Mouse (Mus musculus) stomach, embryonic 14.5 days (tissue): Measurements from ENCODE around the gene Tcap. TPM values are rescaled to one million over a fixed set of nuclear protein-coding genes. Genes with fewer than 3 reads are reported as not detected.

ENCODE experiments used
- ATAC-seq: fragments of 200-750 bp; cut with Nextera tagmentation; 2 replicates; pipeline ENCODE4 v1.8.0; 2017; ENCODE audit warnings: low read depth, moderate TSS enrichment; ENCODE audit not compliant: insufficient number of reproducible peaks, insufficient read depth, low FRiP score
- H3K27ac ChIP-seq: fragments of 300-500 bp; sonication (generic); 2 replicates; pipeline ENCODE4 v1.5.1; 2014; ENCODE audit warnings: mild to moderate bottlenecking, low read length, moderate library complexity, mixed read lengths
- H3K27me3 ChIP-seq: fragments of 300-500 bp; sonication (generic); 2 replicates; pipeline ENCODE4 v1.6.1; 2014; ENCODE audit warnings: low read length, control low read depth, mixed read lengths; ENCODE audit not compliant: control insufficient read depth, insufficient read depth
- H3K36me3 ChIP-seq: fragments of 300-500 bp; sonication (generic); 2 replicates; pipeline ENCODE4 v1.6.1; 2014; ENCODE audit warnings: mild to moderate bottlenecking, control low read depth, low read length, moderate library complexity, mixed read lengths; ENCODE audit not compliant: control insufficient read depth, insufficient read depth
- H3K4me1 ChIP-seq: fragments of 300-500 bp; sonication (generic); 2 replicates; pipeline ENCODE4 v1.6.1; 2014; ENCODE audit warnings: low read length, control low read depth, mixed read lengths; ENCODE audit not compliant: control insufficient read depth, insufficient read depth
- H3K4me2 ChIP-seq: fragments of 300-500 bp; sonication (generic); replicated peaks from 2 replicates; pipeline ENCODE4 v1.6.1; 2014; ENCODE audit warnings: low read depth, low read length, control low read depth
- H3K4me3 ChIP-seq: fragments of 300-500 bp; sonication (generic); 2 replicates; pipeline ENCODE4 v1.5.1; 2014; ENCODE audit warnings: low read depth, low read length, control low read depth
- H3K9ac ChIP-seq: fragments of 300-500 bp; sonication (generic); replicated peaks from 2 replicates; pipeline ENCODE4 v1.6.1; 2014; ENCODE audit warnings: low read depth, mild to moderate bottlenecking, control low read depth, low read length, moderate library complexity, mixed read lengths
- H3K9me3 ChIP-seq: fragments of 300-500 bp; sonication (generic); 2 replicates; pipeline ENCODE4 v1.6.1; 2016; ENCODE audit warnings: low read depth, low read length, control low read depth; ENCODE audit not compliant: control insufficient read depth
- WGBS: fragments of 180-500 bp; shearing (Covaris S2); extraction: QIAGEN DNeasy Blood & Tissue Kit; methylation state at CpG from one replicate; pipeline ENCODE4 v1.1.7; 2014; 5-methylcytosine and 5-hydroxymethylcytosine counted together
- polyA plus RNA-seq: library from polyadenylated mRNA; unstranded; fragments of >200 nt; fragmentation: Nextera tagmentation; extraction: Ambion mirVana; gene quantifications from 2 replicates; pipeline ENCODE4 v1.2.1, GENCODE M21; 2014

The Tcap gene
- polyA plus RNA-seq, 1 experiment from 2014 or later: 0.27 TPM

DNA sequence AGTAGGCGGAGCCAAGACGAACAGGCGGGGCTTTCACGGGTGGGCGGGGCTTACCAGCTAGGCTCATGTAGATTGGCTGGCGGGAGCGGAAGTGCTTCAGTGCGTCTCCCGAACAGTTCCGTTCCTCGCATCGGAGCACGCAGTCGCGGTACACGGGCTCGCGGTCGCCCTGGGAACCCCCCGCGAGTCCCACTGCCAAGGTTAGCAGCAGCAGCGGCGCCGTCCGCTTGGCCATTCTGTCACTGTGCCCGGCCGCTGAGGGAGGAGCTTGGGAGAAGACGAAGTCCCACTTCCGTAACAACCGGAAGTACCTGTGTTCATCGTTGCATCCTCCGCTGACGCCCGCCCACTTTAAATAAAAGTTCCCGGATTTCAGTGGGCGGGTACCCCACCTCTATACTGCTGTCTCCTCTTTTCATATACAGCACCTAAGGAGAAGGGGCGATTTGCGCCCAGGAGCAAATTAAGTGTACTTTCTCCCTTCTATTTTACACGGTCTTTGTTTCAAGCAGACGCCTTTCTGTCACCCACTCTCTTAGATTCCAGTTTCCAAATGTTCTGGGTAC, 16.6 kb downstream of the Tcap start, which contains the start of gene Pgap3:
Gene Pgap3, minus strand, starts transcription at position 330 of the 566 bp plus-strand sequence.
- peak within 1 kb of the TSS; percentile 95 for H3K27ac ChIP-seq
- peak within 1 kb of the TSS; percentile 61 for H3K4me3 ChIP-seq
- H3K4me2 ChIP-seq: peak within 1 kb of the TSS; percentile 85
- no peaks in the 10 kb centered on the region for H3K27me3 ChIP-seq
- H3K4me1 ChIP-seq: peaks cover 4% of the 10 kb centered on the region
- under 1% methylated on average over 40 of the region's 40 CpGs for WGBS
- H3K9me3 ChIP-seq: no peaks in the 10 kb centered on the region
- no peaks in the 10 kb centered on the region for H3K36me3 ChIP-seq
- peak; percentile 88 for ATAC-seq
- peak within 1 kb of the TSS; percentile 54 for H3K9ac ChIP-seq

GRCm38 (mm10) chr11:98400816-98401215, 17.2 kb downstream of the Tcap start:
- Histone ChIP-seq H3K27ac (peak overlapping the region; percentile 95), H3K36me3 (no peaks in the 10 kb centered on the region), H3K9me3 (no peaks in the 10 kb centered on the region), H3K4me2 (peak overlapping the region; percentile 85), H3K4me1 (peaks cover 4% of the 10 kb centered on the region), H3K4me3 (peak overlapping the region; percentile 61), H3K27me3 (no peaks in the 10 kb centered on the region), H3K9ac (peak overlapping the region; percentile 54; the same call in 1 of the 2 replicates)
- 55% methylated on average over 3 of the region's 3 CpGs for WGBS
- no peak for ATAC-seq

DNA sequence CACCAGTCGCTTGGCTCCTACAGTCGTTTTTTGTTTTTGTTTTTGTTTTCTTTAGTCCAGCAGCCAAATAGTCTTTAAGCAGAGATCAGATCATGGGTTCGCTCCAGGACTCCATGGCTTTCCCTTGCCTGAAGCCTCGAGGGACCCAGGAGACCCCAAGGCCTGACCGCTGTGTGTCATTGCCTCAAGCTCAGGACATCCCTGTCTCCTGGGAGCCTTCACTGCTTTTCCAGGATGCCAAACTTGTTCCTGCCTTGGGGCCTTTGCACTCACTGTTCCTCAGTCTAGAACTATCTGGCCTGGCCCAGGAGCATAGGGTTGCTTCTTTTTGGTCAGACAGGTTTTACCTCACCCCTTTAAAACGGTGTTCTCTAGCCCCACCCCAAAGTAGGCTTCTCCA, 23.0 kb downstream of the Tcap start:
- H3K9me3 ChIP-seq: no peaks in the 10 kb centered on the region
- 73% methylated on average over 6 of the region's 6 CpGs for WGBS
- H3K4me1 ChIP-seq: peaks cover 13% of the 10 kb centered on the region
- H3K36me3 ChIP-seq: no peaks in the 10 kb centered on the region
- no peak overlapping the region for H3K4me2 ChIP-seq
- H3K27ac ChIP-seq: no peak overlapping the region
- H3K9ac ChIP-seq: no peak overlapping the region
- no peaks in the 10 kb centered on the region for H3K27me3 ChIP-seq
- ATAC-seq: no peak
- no peak overlapping the region for H3K4me3 ChIP-seq

- Histone ChIP-seq H3K4me1 (peaks cover 19% of the 10 kb centered on the region), H3K36me3 (no peaks in the 10 kb centered on the region), H3K9ac (0 out of 2 replicates have a peak overlapping the region, but pooled peaks have one; percentile 21), H3K27ac (peak overlapping the region; percentile 81; the same call in 1 of the 2 replicates), H3K9me3 (no peaks in the 10 kb centered on the region), H3K4me3 (no peak overlapping the region), H3K4me2 (peak overlapping the region; percentile 35), H3K27me3 (no peaks in the 10 kb centered on the region)
- 47% methylated on average over 8 of the region's 8 CpGs for WGBS
- peak; percentile 1; the same call in 1 of the 2 replicates for ATAC-seq
These were observed 25.3 kb downstream of the Tcap start for GRCm38 (mm10) chr11:98408872-98409271.

- Histone ChIP-seq H3K36me3 (no peaks in the 10 kb centered on the region), H3K4me1 (peaks cover 24% of the 10 kb centered on the region), H3K27ac (peak overlapping the region; percentile 81; the same call in 1 of the 2 replicates), H3K4me3 (no peak overlapping the region), H3K4me2 (peak overlapping the region; percentile 35), H3K9me3 (no peaks in the 10 kb centered on the region), H3K27me3 (no peaks in the 10 kb centered on the region), H3K9ac (0 out of 2 replicates have a peak overlapping the region, but pooled peaks have one; percentile 21)
- peak; percentile 50; the same call in 1 of the 2 replicates for ATAC-seq
- 0% methylated on average over 10 of the region's 10 CpGs for WGBS
These were observed 25.8 kb downstream of the Tcap start for GRCm38 (mm10) chr11:98409341-98409822.

- WGBS: under 1% methylated on average over 49 of the region's 49 CpGs
- no peaks in the 10 kb centered on the region for H3K36me3 ChIP-seq
- no peaks in the 10 kb centered on the region for H3K27me3 ChIP-seq
- H3K27ac ChIP-seq: peak within 1 kb of the TSS; percentile 96
- H3K4me2 ChIP-seq: peak within 1 kb of the TSS; percentile 68
- H3K9me3 ChIP-seq: no peaks in the 10 kb centered on the region
- ATAC-seq: peak; percentile 83
- peak within 1 kb of the TSS; percentile 90 for H3K4me3 ChIP-seq
- H3K9ac ChIP-seq: peak within 1 kb of the TSS; percentile 95
- H3K4me1 ChIP-seq: peaks cover 38% of the 10 kb centered on the region
These were observed 28.7 kb downstream of the Tcap start, which contains the start of gene Erbb2 for GRCm38 (mm10) chr11:98412273-98412796. Erbb2 (plus strand) TSS chr11:98412470.

GRCm38 (mm10) chr11:98412797-98413301, 29.2 kb downstream of the Tcap start:
- Histone ChIP-seq H3K4me1 (peaks cover 38% of the 10 kb centered on the region), H3K9me3 (no peaks in the 10 kb centered on the region), H3K4me2 (peak overlapping the region; percentile 68), H3K27ac (peak overlapping the region; percentile 96), H3K9ac (peak overlapping the region; percentile 95), H3K27me3 (no peaks in the 10 kb centered on the region), H3K36me3 (no peaks in the 10 kb centered on the region), H3K4me3 (peak overlapping the region; percentile 90)
- peak; percentile 43; the same call in 1 of the 2 replicates for ATAC-seq
- WGBS: under 1% methylated on average over 40 of the region's 40 CpGs

DNA sequence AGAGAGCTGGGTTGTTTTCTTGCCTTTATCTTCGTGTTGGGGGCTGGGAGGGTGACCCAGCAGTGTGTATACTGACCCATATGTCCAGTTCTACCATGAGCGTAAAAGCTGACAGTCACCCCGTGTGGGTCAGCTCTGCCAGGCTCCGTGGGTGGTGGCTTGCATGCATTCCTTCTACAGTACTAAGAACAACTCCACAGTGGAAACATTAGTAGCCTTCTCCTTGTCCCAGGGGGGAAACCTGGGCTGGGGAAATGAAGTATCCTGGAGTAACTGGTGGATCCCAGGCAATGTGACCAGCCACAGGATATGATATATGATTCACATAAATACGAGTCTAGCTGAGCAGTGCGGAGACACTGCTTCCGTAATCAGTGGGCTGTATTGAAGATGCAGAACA, 30.1 kb downstream of the Tcap start:
- WGBS: 9% methylated on average over 7 of the region's 7 CpGs
- H3K36me3 ChIP-seq: no peaks in the 10 kb centered on the region
- no peaks in the 10 kb centered on the region for H3K9me3 ChIP-seq
- H3K4me3 ChIP-seq: peak overlapping the region; percentile 90
- H3K4me1 ChIP-seq: peaks cover 44% of the 10 kb centered on the region
- no peaks in the 10 kb centered on the region for H3K27me3 ChIP-seq
- ATAC-seq: no peak
- peak overlapping the region; percentile 95; the same call in 1 of the 2 replicates for H3K9ac ChIP-seq
- H3K4me2 ChIP-seq: peak overlapping the region; percentile 68
- no peak overlapping the region; the same call in 1 of the 2 replicates for H3K27ac ChIP-seq
